Mouse (Mus musculus) cerebellum, adult 11-12 months (tissue): ENCODE data around the gene Scyl2.

ENCODE experiments used
- DNase-seq: peaks from one replicate; pipeline ENCODE4 v3.0.0; 2022

The Scyl2 gene

DNA sequence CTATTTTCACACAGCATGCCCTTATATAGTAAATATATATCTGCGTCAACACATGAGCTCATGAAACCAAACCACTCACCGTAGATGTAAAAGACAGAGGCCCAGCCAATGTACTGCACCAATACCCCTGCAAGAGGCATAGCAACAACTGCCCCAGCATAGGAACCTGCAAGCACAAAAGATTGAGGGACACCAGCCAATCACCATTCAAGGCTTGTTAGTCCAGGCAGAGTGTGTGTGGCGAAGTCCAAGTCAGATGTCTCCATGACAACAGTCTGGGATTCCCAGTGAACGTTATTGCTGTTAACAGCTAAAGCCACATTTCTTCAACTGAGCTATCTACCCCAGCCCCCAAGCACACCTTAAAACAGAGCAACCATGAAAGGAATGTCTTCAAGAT, 93.3 kb downstream of the Scyl2 start:
- no peak for DNase-seq

DNA sequence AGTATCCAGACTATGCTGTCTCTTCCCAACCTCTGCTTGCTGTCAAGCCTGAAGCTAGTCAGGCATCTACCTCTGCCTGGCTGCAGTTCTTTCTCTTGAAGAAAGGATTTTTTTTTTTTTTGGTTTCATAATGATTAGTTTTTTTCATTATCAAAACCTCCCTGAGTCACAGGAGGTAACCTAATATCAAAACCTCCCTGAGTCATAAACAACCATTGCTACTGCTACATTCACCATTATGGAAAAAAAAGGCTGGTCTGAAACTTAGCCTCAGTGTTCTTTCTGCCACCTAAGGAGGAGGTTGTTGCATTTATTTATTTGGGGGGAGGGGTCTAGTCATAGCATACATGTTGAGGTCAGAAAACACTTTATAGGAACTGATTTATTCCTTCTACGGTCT, 96.2 kb downstream of the Scyl2 start:
- no peak for DNase-seq
